In genomic region chr14:49782715-49783531, GRCm38 (mm10) we compare ENCODE assay signal across 9 mouse cellular contexts. TPM values are rescaled to one million over a fixed set of nuclear protein-coding genes. Genes with fewer than 3 reads are reported as not detected.
A peak's percentile ranks its signal among the peaks of the same experiment; 100 is the strongest.
DNase-seq lines count a peak whose midpoint lies in the region; ATAC-seq and TF ChIP-seq lines count a peak whose summit lies in the region.
"Had no signal": no experiment of that assay in that cellular context is flagged by ENCODE, and none has a peak within 500 bp of the region (broad histone marks: within the 10 kb centered on the region; RNA-seq: fewer than 3 reads in every experiment).

TSS of gene Armh4 (minus strand) at chr14:49783383.

- peak within 1 kb of the TSS; percentile 80 for H3K9ac ChIP-seq in hindbrain, embryonic 14.5 days
- peak within 1 kb of the TSS; percentile 46 for H3K9ac ChIP-seq in lung, embryonic 15.5 days

- H3K4me3 ChIP-seq in hindbrain, embryonic 14.5 days (replicated peaks; ENCODE audit: low read length) = peak within 1 kb of the TSS; percentile 60
- H3K4me3 ChIP-seq in lung, embryonic 15.5 days = peak within 1 kb of the TSS; percentile 58

- under 1% methylated on average over 24 of the region's 24 CpGs for WGBS in hindbrain, embryonic 14.5 days
- WGBS in lung, embryonic 15.5 days = 2% methylated on average over 24 of the region's 24 CpGs

- TF ChIP-seq CTCF in Patski (IDR thresholded peaks at IDR 0.05) = no peak

- H3K27me3 ChIP-seq in Patski = peaks cover 25% of the 10 kb centered on the region
- H3K27me3 ChIP-seq in hindbrain, embryonic 14.5 days (ENCODE audit: control insufficient read depth, insufficient read depth, low read length) = no peaks in the 10 kb centered on the region
- H3K27me3 ChIP-seq in lung, embryonic 15.5 days = 0 out of 2 replicates have a peak, but pooled peaks cover 8% of the 10 kb centered on the region

- peak within 1 kb of the TSS; percentile 79 for H3K4me2 ChIP-seq in hindbrain, embryonic 14.5 days (replicated peaks)
- H3K4me2 ChIP-seq in lung, embryonic 15.5 days = peak within 1 kb of the TSS; percentile 86

- peak within 1 kb of the TSS; percentile 80 for H3K27ac ChIP-seq in hindbrain, embryonic 14.5 days
- H3K27ac ChIP-seq in lung, embryonic 15.5 days = peak within 1 kb of the TSS; percentile 51

- no peaks in the 10 kb centered on the region for H3K9me3 ChIP-seq in hindbrain, embryonic 14.5 days (ENCODE audit: control insufficient read depth, low read length)
- no peaks in the 10 kb centered on the region for H3K9me3 ChIP-seq in lung, embryonic 15.5 days
- H3K9me3 ChIP-seq: G1E had no signal

- peaks cover 12% of the 10 kb centered on the region; the same call in 1 of the 2 replicates for H3K4me1 ChIP-seq in hindbrain, embryonic 14.5 days (replicated peaks; ENCODE audit: control insufficient read depth, insufficient read depth, low read length)
- peaks cover 13% of the 10 kb centered on the region; the same call in 1 of the 2 replicates for H3K4me1 ChIP-seq in lung, embryonic 15.5 days

- in situ Hi-C loops in Patski (cut with MboI; ENCODE audit: low pct_unique_long_range_greater_than_20kb) = no loop called here

- POLR2A ChIA-PET in Patski (lab: Charles Lee) = no interaction called here

- H3K36me3 ChIP-seq in hindbrain, embryonic 14.5 days (replicated peaks; ENCODE audit: control insufficient read depth, insufficient read depth) = no peaks in the 10 kb centered on the region
- H3K36me3 ChIP-seq in lung, embryonic 15.5 days = no peaks in the 10 kb centered on the region
- H3K36me3 ChIP-seq: G1E had no signal

- ATAC-seq in Patski = peak; percentile 4
- peak; percentile 99 for ATAC-seq in hindbrain, embryonic 14.5 days (ENCODE audit: low FRiP score)
- ATAC-seq in lung, embryonic 15.5 days (ENCODE audit: borderline replicate concordance, extremely low read depth, low FRiP score, low TSS enrichment) = peak; percentile 99

- no peak for DNase-seq in Patski (ENCODE audit: low read depth, low spot score)
- peak; percentile 28 to 69 for DNase-seq in cerebellum, postnatal 4 days (ENCODE audit: low spot score in 2 of 2)
- DNase-seq in gastrocnemius, adult 18-20 months (ENCODE audit: low spot score) = peak; percentile 34
- peak; percentile 84 for DNase-seq in hindbrain, embryonic 14.5 days (ENCODE audit: low spot score)
- peak; percentile 74 to 86 for DNase-seq in layer of hippocampus, postnatal 14 days (ENCODE audit: low spot score in 2 of 2)
- DNase-seq in retina, embryonic 14.5 days (ENCODE audit: low spot score) = peak; percentile 88
- no peak for DNase-seq in thymus, postnatal 14 days

- CTCF ChIA-PET in Patski (lab: Charles Lee) = no interaction called here

RNA-seq across cellular contexts. Expression of gene Armh4, which starts in this region (rescaled TPM):
- not detected for polyA plus RNA-seq in Patski (2021)
- 1 to 10 TPM; 1.3 to 1.8 TPM for total RNA-seq in gastrocnemius, adult 18-20 months (2021)
- 28.3 and 29.0 TPM in 2 replicates for polyA plus RNA-seq in hindbrain, embryonic 14.5 days (2014; fragmentation: Nextera tagmentation; extraction: Ambion mirVana)
- 10 to 100 TPM; 33.4 to 33.9 TPM for total RNA-seq in layer of hippocampus, postnatal 14 days (2021)
- 11.1 TPM in 2 replicates for polyA plus RNA-seq in lung, embryonic 15.5 days (2015; fragmentation: Nextera tagmentation; extraction: Ambion mirVana)
- polyA plus RNA-seq: G1E had no signal

Comparison
In these comparisons a context has a peak if more than half of its experiments do, and no peak if none do; other contexts are left out.
1. RNA of gene Armh4 (total RNA-seq): 33.4 to 33.9 TPM in layer of hippocampus, postnatal 14 days; 1.3 to 1.8 TPM in gastrocnemius, adult 18-20 months; every median in the first group is over 10 times any median in the second.
2. RNA of gene Armh4 (polyA plus RNA-seq): 28.3 to 29.0 TPM in hindbrain, embryonic 14.5 days and 11.1 TPM in lung, embryonic 15.5 days; not detected in Patski (single experiment); every median in the first group is over 10 times any median in the second.
3. Peak in ATAC-seq in Patski; RNA of the gene not detected or under 1 TPM.
4. ATAC-seq: peak in every context shown above with its lines; median percentile 99 in hindbrain, embryonic 14.5 days; 99 in lung, embryonic 15.5 days; 4 in Patski.
5. DNase-seq: peak in cerebellum, postnatal 4 days (2 of 2), gastrocnemius, adult 18-20 months (single experiment), hindbrain, embryonic 14.5 days (single experiment), layer of hippocampus, postnatal 14 days (2 of 2) and retina, embryonic 14.5 days (single experiment); none in Patski (single experiment) and thymus, postnatal 14 days (single experiment).